Mouse (Mus musculus): ENCODE measurements around the gene Tlr4.
A peak's percentile ranks its signal among the peaks of the same experiment; 100 is the strongest.

Gene Tlr4

GRCm38 (mm10) chr4:66827463-66828162, at the start of gene Tlr4:
TSS of gene Tlr4 (plus strand) at chr4:66827584.
- DNase-seq (ENCODE audit: low spot score in 2 of 2): no peak

GRCm38 (mm10) chr4:66794283-66794682, 33.1 kb upstream of the Tlr4 start:
- no peak for DNase-seq (ENCODE audit: low spot score in 2 of 2)

GRCm38 (mm10) chr4:66796683-66797082, 30.7 kb upstream of the Tlr4 start:
- DNase-seq (ENCODE audit: low spot score in 2 of 2): no peak

GRCm38 (mm10) chr4:66804552-66805301, 22.7 kb upstream of the Tlr4 start:
- DNase-seq (ENCODE audit: low spot score in 2 of 2): no peak

- no peak for DNase-seq (ENCODE audit: low spot score in 2 of 2)
These were observed 21.6 kb upstream of the Tlr4 start for GRCm38 (mm10) chr4:66805747-66806146.

- no peak for DNase-seq (ENCODE audit: low spot score in 2 of 2)
These were observed 10.9 kb upstream of the Tlr4 start for GRCm38 (mm10) chr4:66816364-66817026.

- DNase-seq (ENCODE audit: low spot score in 2 of 2): no peak
These were observed 6.2 kb upstream of the Tlr4 start for GRCm38 (mm10) chr4:66821171-66821570.

GRCm38 (mm10) chr4:66821764-66822163, 5.6 kb upstream of the Tlr4 start:
- no peak for DNase-seq (ENCODE audit: low spot score in 2 of 2)

GRCm38 (mm10) chr4:66828163-66828668, 832 bp downstream of the Tlr4 start:
- no peak for DNase-seq (ENCODE audit: low spot score in 2 of 2)

- DNase-seq (ENCODE audit: low spot score in 2 of 2): no peak
These were observed 1.3 kb downstream of the Tlr4 start for GRCm38 (mm10) chr4:66828686-66829085.

GRCm38 (mm10) chr4:66838071-66838470, 10.7 kb downstream of the Tlr4 start:
- DNase-seq (ENCODE audit: low spot score in 2 of 2): no peak

GRCm38 (mm10) chr4:66843255-66843654, 15.9 kb downstream of the Tlr4 start:
- DNase-seq (ENCODE audit: low spot score in 2 of 2): no peak

GRCm38 (mm10) chr4:66852011-66852410, 24.6 kb downstream of the Tlr4 start:
- DNase-seq (ENCODE audit: low spot score in 2 of 2): no peak

GRCm38 (mm10) chr4:66856992-66857391, 29.6 kb downstream of the Tlr4 start:
- DNase-seq (ENCODE audit: low spot score in 2 of 2): no peak

- DNase-seq (ENCODE audit: low spot score in 2 of 2): peak in 1 of 2 experiments; percentile 10
These were observed 42.5 kb downstream of the Tlr4 start for GRCm38 (mm10) chr4:66869919-66870318.

- DNase-seq (ENCODE audit: low spot score in 2 of 2): no peak
These were observed 44.6 kb downstream of the Tlr4 start for GRCm38 (mm10) chr4:66872026-66872425.

- DNase-seq (ENCODE audit: low spot score in 2 of 2): no peak
These were observed 46.0 kb downstream of the Tlr4 start for GRCm38 (mm10) chr4:66873342-66873741.

GRCm38 (mm10) chr4:66875751-66876150, 48.4 kb downstream of the Tlr4 start:
- DNase-seq (ENCODE audit: low spot score in 2 of 2): no peak

GRCm38 (mm10) chr4:66877609-66878008, 50.2 kb downstream of the Tlr4 start:
- no peak for DNase-seq (ENCODE audit: low spot score in 2 of 2)

GRCm38 (mm10) chr4:66881496-66881895, 54.1 kb downstream of the Tlr4 start:
- no peak for DNase-seq (ENCODE audit: low spot score in 2 of 2)

- DNase-seq (ENCODE audit: low spot score in 2 of 2): no peak
These were observed 55.9 kb downstream of the Tlr4 start for GRCm38 (mm10) chr4:66883264-66883663.

GRCm38 (mm10) chr4:66894547-66894946, 67.2 kb downstream of the Tlr4 start:
- DNase-seq (ENCODE audit: low spot score in 2 of 2): no peak

Data from cerebellum, postnatal 4 days (tissue).